Mouse (Mus musculus): ENCODE data around the gene Tgfbr1.

DNA sequence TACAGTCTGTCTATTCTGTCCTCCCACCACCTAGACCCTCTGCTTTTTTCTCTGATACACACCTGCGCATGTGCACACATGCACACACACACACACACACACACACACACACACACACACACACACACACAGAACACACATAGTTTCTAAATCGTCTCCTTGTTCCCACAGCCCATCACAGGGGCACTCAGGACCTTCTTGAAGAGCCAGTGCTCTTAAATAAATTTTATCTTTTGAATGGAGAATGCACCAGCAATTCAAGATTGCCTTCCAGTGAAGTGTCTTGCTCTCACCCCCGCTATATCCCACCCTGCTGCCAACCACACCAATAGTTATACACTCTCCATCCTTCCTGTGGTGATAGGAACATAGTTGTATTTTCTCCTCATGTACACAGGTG, 69.9 kb downstream of the Tgfbr1 start:
- TF ChIP-seq HCFC1 (IDR thresholded peaks at IDR 0.05; ENCODE audit: borderline replicate concordance, insufficient read depth, low read length) (no peak), ZNF384 (IDR thresholded peaks at IDR 0.05; ENCODE audit: low read depth, low read length) (no peak), ZC3H11A (IDR thresholded peaks at IDR 0.05; ENCODE audit: borderline replicate concordance, low read depth, low read length) (no peak)
